Mouse (Mus musculus): ENCODE data around the gene Cdkal1. TPM values are rescaled to one million over a fixed set of nuclear protein-coding genes. Genes with fewer than 3 reads are reported as not detected.

Gene Cdkal1
- polyA plus RNA-seq, 1 experiment from 2014 or later: 30.4 TPM

DNA sequence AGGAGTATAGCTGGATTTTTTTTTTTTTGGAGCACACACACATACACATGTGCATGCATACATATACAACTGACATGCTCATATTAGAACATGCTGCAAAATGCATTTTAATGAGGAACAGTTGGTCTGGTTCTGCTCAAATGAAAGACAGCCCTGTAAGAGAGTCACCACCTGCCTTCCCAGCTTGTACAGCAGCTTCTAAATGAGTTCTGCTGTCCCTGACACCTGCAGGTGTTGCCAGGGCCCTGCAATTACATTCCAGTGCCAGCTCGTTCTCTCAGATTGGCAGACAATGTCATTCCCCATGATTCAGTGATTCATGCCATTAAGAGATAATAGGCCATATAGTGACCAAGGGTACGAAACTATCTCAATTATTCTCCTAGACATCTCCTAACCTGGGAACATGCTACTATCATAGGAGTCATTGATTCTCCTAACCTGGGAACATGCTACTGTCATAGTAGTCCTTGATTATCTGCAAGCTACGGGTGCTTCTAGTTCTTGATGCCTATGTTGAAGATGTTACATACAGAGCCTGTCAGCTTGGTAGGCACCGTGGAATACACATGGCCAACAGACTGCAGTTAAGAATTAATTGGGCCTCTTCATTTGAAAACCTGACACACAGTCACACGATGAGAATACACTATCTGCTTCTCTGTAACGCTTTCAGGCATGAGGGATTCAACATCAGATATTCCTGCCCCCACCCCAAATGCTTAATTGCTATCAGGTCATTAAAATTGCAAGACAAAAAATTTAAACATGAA, 522.6 kb downstream of the Cdkal1 start:
- no peak for ATAC-seq
- Histone ChIP-seq H3K9ac (no peak overlapping the region), H3K27ac (no peak overlapping the region), H3K27me3 (replicated peaks) (no peaks in the 10 kb centered on the region), H3K9me3 (no peaks in the 10 kb centered on the region), H3K4me2 (replicated peaks) (no peak overlapping the region), H3K4me3 (replicated peaks) (no peak overlapping the region), H3K36me3 (no peaks in the 10 kb centered on the region), H3K4me1 (replicated peaks) (no peaks in the 10 kb centered on the region)
- 88% methylated on average over 6 of the region's 6 CpGs for WGBS

DNA sequence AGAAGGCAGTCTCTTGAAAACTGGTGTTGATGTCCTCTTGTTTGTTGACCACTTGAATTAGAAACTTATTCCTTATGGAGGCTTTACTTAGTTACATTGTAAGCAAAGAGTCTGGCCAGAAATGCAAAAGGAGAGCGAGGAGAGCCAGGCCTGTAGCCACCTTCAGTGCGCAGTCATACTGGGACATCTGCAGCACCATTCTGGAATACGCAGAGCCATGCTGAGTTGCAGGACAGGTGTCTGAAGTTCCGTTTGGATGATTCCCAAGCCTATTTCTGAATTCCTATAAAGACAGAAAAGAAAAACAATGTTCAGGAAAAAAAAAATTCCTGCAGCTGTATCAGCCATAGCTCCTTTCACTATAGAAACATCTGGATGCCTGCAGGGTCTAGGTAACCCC, 529.5 kb downstream of the Cdkal1 start:
- H3K36me3 ChIP-seq: no peaks in the 10 kb centered on the region
- H3K27me3 ChIP-seq (replicated peaks): no peaks in the 10 kb centered on the region
- no peaks in the 10 kb centered on the region for H3K9me3 ChIP-seq
- no peaks in the 10 kb centered on the region for H3K4me1 ChIP-seq (replicated peaks)
- no peak overlapping the region for H3K4me2 ChIP-seq (replicated peaks)
- no peak for ATAC-seq
- H3K4me3 ChIP-seq (replicated peaks): no peak overlapping the region
- no peak overlapping the region for H3K27ac ChIP-seq
- 75% methylated on average over 4 of the region's 4 CpGs for WGBS
- H3K9ac ChIP-seq: no peak overlapping the region

DNA sequence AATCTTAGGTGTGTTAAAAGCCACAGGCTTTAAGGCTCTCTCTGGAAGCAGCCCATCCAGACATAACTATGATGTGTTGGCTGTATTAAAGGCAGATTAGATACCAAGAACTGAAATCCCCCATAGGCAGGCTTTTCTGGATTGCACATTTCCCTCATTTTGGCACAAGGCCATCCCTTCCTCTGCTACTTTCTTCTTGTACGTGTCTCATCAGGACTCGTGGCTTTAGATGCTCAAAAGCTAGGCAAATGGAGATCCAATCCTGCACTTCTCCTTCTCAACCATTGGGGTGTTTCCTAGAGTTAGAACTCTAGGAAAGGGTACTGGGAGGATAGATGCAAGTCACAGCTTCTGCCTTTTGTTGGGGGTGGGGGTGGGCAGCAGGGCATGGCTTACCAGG, 535.1 kb downstream of the Cdkal1 start:
- Histone ChIP-seq H3K9ac (no peak overlapping the region), H3K27ac (no peak overlapping the region), H3K4me3 (replicated peaks) (no peak overlapping the region), H3K36me3 (no peaks in the 10 kb centered on the region), H3K4me1 (replicated peaks) (no peaks in the 10 kb centered on the region), H3K27me3 (replicated peaks) (no peaks in the 10 kb centered on the region), H3K4me2 (replicated peaks) (no peak overlapping the region), H3K9me3 (no peaks in the 10 kb centered on the region)
- ATAC-seq: no peak
- WGBS: 48% methylated on average over 2 of the region's 2 CpGs

DNA sequence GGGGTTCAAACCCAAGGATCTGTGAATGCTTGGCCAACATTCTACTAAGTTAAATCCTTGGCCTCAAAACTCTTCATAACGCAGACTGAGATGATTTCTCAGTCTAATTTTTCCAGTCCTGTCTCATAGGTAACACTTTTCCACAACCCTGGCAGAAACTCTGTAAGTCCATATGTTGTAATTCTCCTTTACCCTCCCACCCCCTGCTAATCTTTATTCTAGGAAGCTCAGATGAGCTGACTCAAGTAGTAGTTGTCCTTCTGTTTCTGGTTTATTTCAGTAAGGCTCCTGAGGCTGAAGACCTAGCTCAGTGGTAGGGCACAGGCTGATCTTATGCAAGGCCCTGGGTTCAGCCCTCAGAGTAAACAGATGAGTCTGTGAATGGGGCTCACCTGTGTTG, 537.8 kb downstream of the Cdkal1 start:
- Histone ChIP-seq H3K4me2 (replicated peaks) (no peak overlapping the region), H3K36me3 (no peaks in the 10 kb centered on the region), H3K27me3 (replicated peaks) (no peaks in the 10 kb centered on the region), H3K4me3 (replicated peaks) (no peak overlapping the region), H3K9me3 (no peaks in the 10 kb centered on the region), H3K27ac (no peak overlapping the region), H3K9ac (no peak overlapping the region), H3K4me1 (replicated peaks) (no peaks in the 10 kb centered on the region)
- no peak for ATAC-seq
- WGBS: 89% methylated on average over 1 of the region's 1 CpGs

- ATAC-seq: no peak
Observed at GRCm38 (mm10) chr13:29316271-29316670, 539.2 kb downstream of the Cdkal1 start.

GRCm38 (mm10) chr13:29312026-29312425, 543.4 kb downstream of the Cdkal1 start:
- no peak for ATAC-seq
- no peaks in the 10 kb centered on the region for H3K9me3 ChIP-seq
- H3K4me2 ChIP-seq (replicated peaks): no peak overlapping the region
- H3K4me1 ChIP-seq (replicated peaks): no peaks in the 10 kb centered on the region
- H3K27ac ChIP-seq: no peak overlapping the region
- H3K4me3 ChIP-seq (replicated peaks): no peak overlapping the region
- no peak overlapping the region for H3K9ac ChIP-seq
- H3K27me3 ChIP-seq (replicated peaks): no peaks in the 10 kb centered on the region
- 67% methylated on average over 2 of the region's 2 CpGs for WGBS
- no peaks in the 10 kb centered on the region for H3K36me3 ChIP-seq

More at GRCm38 (mm10) chr13:29316271-29316670, 539.2 kb downstream of the Cdkal1 start:
- H3K4me2 ChIP-seq (replicated peaks): no peak overlapping the region
- 88% methylated on average over 5 of the region's 5 CpGs for WGBS
- H3K27me3 ChIP-seq (replicated peaks): no peaks in the 10 kb centered on the region
- no peaks in the 10 kb centered on the region for H3K9me3 ChIP-seq
- no peak overlapping the region for H3K9ac ChIP-seq
- H3K4me3 ChIP-seq (replicated peaks): no peak overlapping the region
- no peak overlapping the region for H3K27ac ChIP-seq
- no peaks in the 10 kb centered on the region for H3K4me1 ChIP-seq (replicated peaks)
- H3K36me3 ChIP-seq: no peaks in the 10 kb centered on the region

DNA sequence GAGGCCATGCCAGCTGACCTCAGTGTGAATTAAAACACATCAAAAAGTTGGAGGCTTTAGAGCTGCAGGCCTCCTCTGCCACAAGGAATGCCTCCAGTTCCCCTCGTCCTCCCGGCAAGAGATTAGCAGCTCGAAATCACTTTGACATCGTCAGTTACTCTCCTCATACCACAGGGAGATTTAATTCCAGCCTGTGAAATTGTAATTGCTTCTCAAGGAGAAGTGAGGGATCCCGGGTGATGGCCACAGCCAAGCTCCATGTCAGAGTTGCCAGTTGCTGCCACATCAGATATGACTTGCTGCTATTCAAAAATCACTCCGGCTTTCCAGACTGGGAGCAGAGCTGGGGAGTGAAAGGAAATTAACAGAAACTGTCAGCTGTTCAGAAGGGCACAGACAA, 548.1 kb downstream of the Cdkal1 start:
- ATAC-seq: no peak
- H3K4me2 ChIP-seq (replicated peaks): no peak overlapping the region
- H3K27me3 ChIP-seq (replicated peaks): no peaks in the 10 kb centered on the region
- no peaks in the 10 kb centered on the region for H3K36me3 ChIP-seq
- no peaks in the 10 kb centered on the region for H3K9me3 ChIP-seq
- 51% methylated on average over 6 of the region's 6 CpGs for WGBS
- H3K27ac ChIP-seq: no peak overlapping the region
- H3K9ac ChIP-seq: no peak overlapping the region
- H3K4me3 ChIP-seq (replicated peaks): no peak overlapping the region
- no peaks in the 10 kb centered on the region for H3K4me1 ChIP-seq (replicated peaks)

DNA sequence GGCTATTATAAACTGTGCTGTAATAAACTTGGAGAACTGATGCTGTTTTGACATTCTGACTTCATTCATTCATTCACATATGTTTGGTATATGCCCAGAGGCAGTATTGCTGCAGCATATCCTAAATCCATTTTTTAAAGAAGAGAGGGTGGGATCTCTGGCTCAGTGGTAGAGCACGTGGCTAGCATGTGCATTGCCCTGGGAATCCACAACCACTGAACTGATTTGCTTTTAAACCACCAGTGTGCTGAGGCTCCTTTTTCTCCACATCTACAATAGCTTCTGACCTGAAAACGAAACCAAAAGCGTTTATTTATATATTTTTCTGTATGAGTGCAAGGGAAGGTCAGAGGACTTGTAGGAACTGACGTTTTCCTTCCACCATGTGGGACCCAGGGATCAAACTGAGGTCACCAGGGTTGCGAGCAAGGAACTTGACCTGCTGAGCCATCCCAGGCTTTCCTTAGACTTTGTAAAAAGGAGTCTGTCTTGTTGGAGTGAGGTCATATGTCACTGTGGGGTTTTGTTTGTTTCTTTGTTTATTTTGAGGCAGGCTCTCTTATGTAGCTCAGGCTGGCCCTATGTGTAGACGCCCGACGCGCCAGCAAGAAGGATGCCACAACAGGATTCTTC, 562.8 kb downstream of the Cdkal1 start:
- ATAC-seq: no peak
- no peak overlapping the region for H3K27ac ChIP-seq
- no peaks in the 10 kb centered on the region for H3K36me3 ChIP-seq
- H3K4me2 ChIP-seq (replicated peaks): no peak overlapping the region
- H3K4me3 ChIP-seq (replicated peaks): no peak overlapping the region
- H3K27me3 ChIP-seq (replicated peaks): no peaks in the 10 kb centered on the region
- no peak overlapping the region for H3K9ac ChIP-seq
- no peaks in the 10 kb centered on the region for H3K9me3 ChIP-seq
- H3K4me1 ChIP-seq (replicated peaks): no peaks in the 10 kb centered on the region
- 82% methylated on average over 9 of the region's 9 CpGs for WGBS

DNA sequence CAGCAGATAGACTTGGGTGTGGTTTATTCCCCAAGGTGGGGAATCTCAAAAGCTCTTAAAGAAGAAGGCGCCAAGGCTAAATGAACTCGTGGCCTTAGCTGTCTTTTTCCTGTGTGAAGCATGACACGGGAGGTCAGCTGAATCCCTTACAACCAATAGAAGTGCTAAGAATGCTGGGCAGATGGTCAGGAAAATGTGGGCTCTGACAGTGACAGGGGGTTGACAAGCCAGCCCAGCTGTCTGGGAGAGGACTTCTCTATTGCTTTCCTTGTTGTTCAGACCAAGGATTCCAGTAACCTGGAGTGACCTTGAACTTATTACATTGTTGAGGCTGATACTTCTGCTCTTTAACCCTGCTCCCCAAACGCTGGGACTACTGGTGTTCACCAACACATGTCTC, 564.9 kb downstream of the Cdkal1 start:
- H3K4me3 ChIP-seq (replicated peaks): no peak overlapping the region
- no peaks in the 10 kb centered on the region for H3K27me3 ChIP-seq (replicated peaks)
- ATAC-seq: no peak
- H3K36me3 ChIP-seq: no peaks in the 10 kb centered on the region
- H3K9ac ChIP-seq: no peak overlapping the region
- H3K27ac ChIP-seq: no peak overlapping the region
- H3K9me3 ChIP-seq: no peaks in the 10 kb centered on the region
- 59% methylated on average over 4 of the region's 4 CpGs for WGBS
- no peaks in the 10 kb centered on the region for H3K4me1 ChIP-seq (replicated peaks)
- H3K4me2 ChIP-seq (replicated peaks): no peak overlapping the region

DNA sequence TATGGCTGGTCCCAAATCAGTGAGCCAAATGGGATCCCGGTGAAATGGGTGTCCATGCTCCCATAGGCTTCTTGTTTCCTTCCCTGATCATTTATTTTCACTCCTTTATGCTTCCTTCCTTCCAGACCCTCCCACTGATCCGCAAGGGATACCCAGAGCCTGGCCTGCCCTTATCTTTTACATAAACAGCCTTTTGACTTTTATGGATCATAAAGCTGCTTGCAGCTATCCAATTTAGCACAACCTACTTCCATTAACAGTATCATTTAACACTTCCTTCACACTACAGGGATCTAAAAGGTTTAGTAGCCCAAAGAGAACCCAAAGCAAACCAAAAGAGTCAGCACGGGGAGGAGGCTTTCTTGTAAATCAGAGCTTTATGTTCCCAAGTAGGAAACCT, 570.4 kb downstream of the Cdkal1 start:
- Histone ChIP-seq H3K9me3 (no peaks in the 10 kb centered on the region), H3K36me3 (no peaks in the 10 kb centered on the region), H3K27ac (no peak overlapping the region), H3K4me3 (replicated peaks) (no peak overlapping the region), H3K4me2 (replicated peaks) (no peak overlapping the region), H3K9ac (no peak overlapping the region), H3K27me3 (replicated peaks) (no peaks in the 10 kb centered on the region), H3K4me1 (replicated peaks) (no peaks in the 10 kb centered on the region)
- 29% methylated on average over 3 of the region's 3 CpGs for WGBS
- ATAC-seq: no peak

GRCm38 (mm10) chr13:29281556-29281955, 573.9 kb downstream of the Cdkal1 start:
- no peaks in the 10 kb centered on the region for H3K36me3 ChIP-seq
- no peaks in the 10 kb centered on the region for H3K27me3 ChIP-seq (replicated peaks)
- no peaks in the 10 kb centered on the region for H3K4me1 ChIP-seq (replicated peaks)
- ATAC-seq: no peak
- WGBS: 39% methylated on average over 6 of the region's 6 CpGs
- H3K4me3 ChIP-seq (replicated peaks): no peak overlapping the region
- no peaks in the 10 kb centered on the region for H3K9me3 ChIP-seq
- H3K27ac ChIP-seq: no peak overlapping the region
- no peak overlapping the region for H3K4me2 ChIP-seq (replicated peaks)
- no peak overlapping the region for H3K9ac ChIP-seq

- H3K4me1 ChIP-seq (replicated peaks): no peaks in the 10 kb centered on the region
- H3K27ac ChIP-seq: no peak overlapping the region
- no peak for ATAC-seq
- 28% methylated on average over 4 of the region's 4 CpGs for WGBS
- H3K4me3 ChIP-seq (replicated peaks): no peak overlapping the region
- H3K4me2 ChIP-seq (replicated peaks): no peak overlapping the region
- H3K9ac ChIP-seq: no peak overlapping the region
- no peaks in the 10 kb centered on the region for H3K27me3 ChIP-seq (replicated peaks)
- H3K9me3 ChIP-seq: no peaks in the 10 kb centered on the region
- no peaks in the 10 kb centered on the region for H3K36me3 ChIP-seq
Observed at GRCm38 (mm10) chr13:29278156-29278555, 577.3 kb downstream of the Cdkal1 start.

GRCm38 (mm10) chr13:29274296-29274695, 581.2 kb downstream of the Cdkal1 start:
- no peaks in the 10 kb centered on the region for H3K9me3 ChIP-seq
- H3K9ac ChIP-seq: no peak overlapping the region
- no peak for ATAC-seq
- no peaks in the 10 kb centered on the region for H3K36me3 ChIP-seq
- 91% methylated on average over 11 of the region's 11 CpGs for WGBS
- H3K27ac ChIP-seq: no peak overlapping the region
- H3K4me1 ChIP-seq (replicated peaks): no peaks in the 10 kb centered on the region
- no peaks in the 10 kb centered on the region for H3K27me3 ChIP-seq (replicated peaks)
- H3K4me2 ChIP-seq (replicated peaks): no peak overlapping the region
- no peak overlapping the region for H3K4me3 ChIP-seq (replicated peaks)
